Mouse (Mus musculus): ENCODE measurements around the gene Calhm2.
A peak's percentile ranks its signal among the peaks of the same experiment; 100 is the strongest.

Calhm2 gene

GRCm38 (mm10) chr19:47067924-47068611 lies 70.0 kb downstream of the Calhm2 start:
- DNase-seq (ENCODE audit: low spot score in 2 of 2) = peak; percentile 83

- peak; percentile 97 to 98 for DNase-seq (ENCODE audit: low spot score in 2 of 2)
Measured at GRCm38 (mm10) chr19:47067096-47067882, 70.8 kb downstream of the Calhm2 start, which contains the start of gene Taf5. TSS of gene Taf5 (plus strand) at chr19:47067746.

GRCm38 (mm10) chr19:47065860-47066259 lies 72.2 kb downstream of the Calhm2 start:
- no peak for DNase-seq (ENCODE audit: low spot score in 2 of 2)

GRCm38 (mm10) chr19:47057684-47058083 lies 80.4 kb downstream of the Calhm2 start:
- DNase-seq (ENCODE audit: low spot score in 2 of 2) = no peak
